Mouse (Mus musculus) ES-E14 (cell line): ENCODE measurements around the gene Glce.

ENCODE experiments used
- CHD2 ChIP-seq: IDR thresholded peaks from 2 replicates; pipeline ENCODE4 v1.6.1; 2014; ENCODE audit warnings: mild to moderate bottlenecking, low read depth, low read length, inconsistent platforms
- ZC3H11A ChIP-seq: IDR thresholded peaks from 2 replicates; pipeline ENCODE4 v1.6.1; 2012; ENCODE audit warnings: low read depth, mild to moderate bottlenecking, inconsistent platforms, low read length, borderline replicate concordance
- ZNF384 ChIP-seq: IDR thresholded peaks from 2 replicates; pipeline ENCODE4 v1.6.1; 2012; ENCODE audit warnings: low read depth, low read length, inconsistent platforms

- no peak for TF ChIP-seq CHD2
- no peak for TF ChIP-seq ZNF384
- no peak for TF ChIP-seq ZC3H11A
Measured at GRCm38 (mm10) chr9:62026600-62026999, 95.9 kb downstream of the Glce start, which contains the start of gene Paqr5.
